Mouse (Mus musculus): ENCODE data around the gene Nkain2. TPM values are rescaled to one million over a fixed set of nuclear protein-coding genes. Genes with fewer than 3 reads are reported as not detected.

Nkain2 gene
- total RNA-seq, 2 experiments from 2014 or later = 35.2 to 37.9 TPM

DNA sequence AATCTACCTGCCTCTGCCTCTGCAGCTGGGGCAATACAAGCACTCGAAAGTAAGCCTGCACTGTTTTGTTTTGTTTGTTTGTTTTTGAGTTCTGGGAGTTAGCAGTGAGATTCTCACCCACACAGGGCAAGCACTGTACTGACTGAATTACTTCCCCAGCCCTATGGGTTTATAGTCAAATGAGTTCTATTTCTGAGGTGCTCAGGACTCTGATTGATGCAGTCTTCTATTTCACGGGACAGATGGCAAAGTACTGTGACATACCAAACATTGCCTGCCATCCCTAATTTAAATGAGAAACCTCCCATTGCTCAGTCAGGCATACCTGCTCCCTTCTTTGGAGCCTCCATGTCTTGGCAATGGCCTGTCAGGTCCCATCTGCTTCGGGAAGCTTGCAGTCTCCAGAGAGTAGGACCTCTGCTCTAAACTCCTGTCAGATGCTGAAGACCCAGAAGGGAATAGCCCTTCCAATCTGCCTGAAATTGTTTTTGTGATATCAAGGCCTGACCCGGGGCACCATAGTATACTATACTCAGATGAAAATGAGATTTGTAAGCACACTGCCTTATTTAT, 1016.9 kb downstream of the Nkain2 start:
- intact Hi-C loops (cut with DNase I) = no loop called here
- DNase-seq (ENCODE audit: low spot score in 2 of 2) = no peak

DNA sequence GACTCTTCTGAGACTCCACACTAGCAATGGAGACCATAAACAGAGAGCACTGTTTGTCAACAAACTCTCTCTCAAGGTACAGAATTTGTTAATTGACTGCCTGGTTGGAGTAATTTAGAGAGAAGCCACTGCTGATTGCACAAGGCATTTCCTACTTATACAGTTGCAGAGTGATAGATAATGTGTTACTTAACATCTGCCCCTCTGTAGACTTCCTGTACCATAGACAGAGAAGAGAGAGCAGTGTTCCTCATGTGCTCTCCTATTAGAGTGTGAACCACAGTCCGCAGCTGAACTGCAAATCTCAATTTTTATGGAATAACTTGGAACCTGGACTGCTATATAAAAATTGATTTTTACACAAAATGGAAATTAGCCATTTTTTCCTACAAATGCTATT, 1022.0 kb downstream of the Nkain2 start:
- intact Hi-C loops (cut with DNase I) = no loop called here
- no peak for DNase-seq (ENCODE audit: low spot score in 2 of 2)

DNA sequence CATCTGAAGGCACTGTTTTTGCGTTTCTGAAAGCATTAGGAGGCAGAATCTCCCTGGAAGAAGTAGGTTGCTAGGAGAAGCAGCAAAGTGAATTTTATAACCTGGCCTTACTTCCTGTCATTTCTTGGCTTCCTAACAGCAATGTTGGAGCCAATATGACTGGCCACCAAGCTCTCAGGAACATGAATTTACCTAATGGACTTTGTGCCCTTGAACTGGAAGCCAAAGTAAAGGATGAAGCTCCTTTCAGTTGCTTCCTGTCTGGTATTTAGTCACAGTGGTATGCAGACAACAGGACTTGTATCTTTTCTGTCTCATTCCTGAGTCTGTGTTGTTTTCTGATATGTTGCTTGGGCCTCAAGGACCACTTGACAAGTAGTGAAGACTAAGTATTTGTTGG, 1063.2 kb downstream of the Nkain2 start:
- intact Hi-C loops (cut with DNase I) = no loop called here
- DNase-seq (ENCODE audit: low spot score in 2 of 2) = no peak

DNA sequence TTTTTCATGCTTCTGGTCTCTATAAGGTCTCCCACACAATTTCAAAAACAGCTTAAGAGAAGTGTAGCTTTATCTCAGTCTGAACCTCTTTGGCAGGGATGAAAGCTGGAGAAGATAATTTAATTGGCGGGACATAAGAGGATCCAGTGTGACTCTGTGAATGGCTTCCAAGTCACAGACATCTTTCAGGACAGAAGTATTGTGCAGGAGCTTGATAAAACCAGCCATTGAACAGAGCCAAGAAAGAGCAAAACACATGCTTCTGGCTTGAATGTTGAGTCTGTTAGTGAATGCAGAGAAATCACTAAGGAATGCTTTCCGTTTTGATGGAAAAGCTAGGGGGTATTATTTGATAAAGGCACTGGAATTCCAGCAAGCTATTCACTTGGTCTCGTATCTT, 1077.7 kb downstream of the Nkain2 start:
- intact Hi-C loops (cut with DNase I) = no loop called here
- DNase-seq (ENCODE audit: low spot score in 2 of 2) = peak in 1 of 2 experiments; percentile 2

DNA sequence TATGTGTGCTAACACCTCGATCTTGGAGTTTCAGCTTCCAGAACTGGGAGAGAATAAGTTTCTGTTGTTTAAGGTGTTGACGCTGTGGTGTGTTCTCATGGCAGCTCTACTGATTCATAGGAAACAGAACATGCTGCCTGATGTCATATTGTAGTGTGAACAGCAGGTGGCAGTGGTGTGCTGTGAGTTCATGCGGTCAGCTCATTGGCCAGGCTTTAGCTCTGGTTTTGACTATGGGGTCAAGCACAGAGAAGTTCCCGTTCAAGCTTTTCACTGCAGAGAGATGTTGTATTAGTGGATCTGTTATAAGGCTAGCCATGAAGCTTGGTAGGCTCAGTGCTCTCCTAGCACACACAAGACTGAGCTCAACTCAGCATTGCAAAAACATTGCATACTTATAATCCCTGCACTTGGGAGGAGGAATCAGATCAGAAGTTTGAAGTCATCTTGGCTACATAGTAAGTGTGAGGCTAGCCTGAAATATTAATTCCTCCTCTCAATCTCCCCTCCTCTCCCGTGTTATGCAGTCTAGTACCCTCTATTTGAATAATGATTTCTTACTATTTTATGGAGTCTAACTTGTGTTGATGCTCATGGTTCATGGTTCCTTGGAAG, 1147.7 kb downstream of the Nkain2 start:
- DNase-seq (ENCODE audit: low spot score in 2 of 2) = peak; percentile 47 to 64
- intact Hi-C loops (cut with DNase I) = loop anchor here (5.0 kb wide), 1 partner anchor 1150 kb away; the partner anchor contains the start of gene Nkain2

DNA sequence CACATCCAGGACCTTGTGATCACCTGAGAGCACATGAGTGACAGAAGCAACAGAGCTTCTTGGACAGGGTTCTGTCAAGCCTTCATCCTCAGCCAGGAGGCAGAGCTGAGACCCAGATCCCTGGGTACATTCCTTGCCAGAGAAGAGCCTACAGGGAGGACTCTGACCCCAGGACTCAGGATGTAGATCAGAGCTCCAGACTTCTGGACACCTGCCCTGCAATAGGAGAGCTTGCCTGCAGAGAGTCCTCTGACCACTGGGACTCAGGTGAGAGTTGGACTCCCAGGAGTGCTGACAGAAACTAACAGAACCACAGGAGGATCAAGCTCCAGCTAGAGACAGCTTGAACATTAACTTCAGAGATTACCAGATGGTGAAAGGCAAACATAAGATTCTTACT, 1162.2 kb downstream of the Nkain2 start:
- DNase-seq (ENCODE audit: low spot score in 2 of 2) = no peak
- intact Hi-C loops (cut with DNase I) = no loop called here

DNA sequence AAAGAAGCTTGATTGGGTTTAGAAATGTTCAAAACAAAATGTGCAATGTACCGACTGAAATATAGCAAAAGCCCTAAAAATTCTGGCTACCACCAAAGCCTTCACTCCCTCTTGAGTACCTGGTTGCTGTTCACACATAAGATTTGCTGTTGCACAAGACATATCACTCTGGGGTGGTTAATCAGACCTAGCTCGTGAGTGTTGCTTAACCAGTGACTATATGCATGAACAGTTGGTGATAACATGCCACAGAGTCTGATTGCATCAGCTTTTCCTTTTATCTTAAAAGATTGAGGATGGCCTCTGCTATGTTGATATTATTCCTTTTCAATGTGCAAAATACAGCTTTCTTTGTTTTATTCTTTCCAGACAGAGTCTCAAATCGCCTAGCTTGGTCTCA, 1243.0 kb downstream of the Nkain2 start:
- intact Hi-C loops (cut with DNase I) = no loop called here
- DNase-seq (ENCODE audit: low spot score in 2 of 2) = no peak

DNA sequence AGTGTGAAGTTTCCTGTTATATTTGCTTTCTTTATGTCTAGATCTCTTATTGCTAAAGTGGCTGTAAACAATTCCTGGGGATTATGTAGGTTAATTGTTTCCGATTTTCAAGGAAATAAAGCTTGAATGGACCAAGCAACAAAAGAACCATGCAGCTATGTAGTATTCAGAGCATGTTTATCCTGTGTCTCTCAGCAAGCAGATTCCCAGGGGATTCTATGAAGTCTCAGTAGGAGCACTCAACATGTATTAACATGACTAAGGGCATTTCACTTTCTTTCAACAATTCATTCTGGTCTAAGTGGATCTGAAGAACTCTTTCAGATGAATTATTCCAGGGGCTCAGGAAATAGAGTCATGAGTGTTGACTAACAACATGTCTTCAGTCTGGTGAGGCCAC, 1244.2 kb downstream of the Nkain2 start:
- DNase-seq (ENCODE audit: low spot score in 2 of 2) = no peak
- intact Hi-C loops (cut with DNase I) = no loop called here

Other genes starting within 250 kb of the Nkain2 start
- under 1 TPM; 0.33 to 0.36 TPM for gene Trdn, start 190.1 kb upstream of the Nkain2 start, total RNA-seq (2021)

Measured in left cerebral cortex, postnatal 14 days (tissue).